In genomic region chr13:92685273-92685672, GRCm38 (mm10) we compare ENCODE assay signal across 14 mouse cellular contexts.
A peak's percentile ranks its signal among the peaks of the same experiment; 100 is the strongest.
DNase-seq lines count a peak whose midpoint lies in the region; ATAC-seq lines count a peak whose summit lies in the region.
"Had no signal": no experiment of that assay in that cellular context is flagged by ENCODE, and none has a peak within 500 bp of the region (broad histone marks: within the 10 kb centered on the region; RNA-seq: fewer than 3 reads in every experiment).

No protein-coding gene starts in this region.

- ATAC-seq in frontal cortex, adult (ENCODE audit: low TSS enrichment) = peak; percentile 75
- ATAC-seq: inflammation-experienced regulatory T-cells, adult 6 months; midbrain, embryonic 15.5 days had no signal

- DNase-seq in frontal cortex, postnatal 14 days (ENCODE audit: low spot score in 2 of 2) = no peak
- DNase-seq in layer of hippocampus, adult 11-12 months (ENCODE audit: low spot score) = peak; percentile 44
- DNase-seq in layer of hippocampus, adult 9-10 months (ENCODE audit: low spot score) = no peak
- peak; percentile 29 for DNase-seq in ovary, adult 18-20 months (ENCODE audit: low spot score)
- DNase-seq in ovary, postnatal 36 days (ENCODE audit: low spot score) = no peak
- peak; percentile 35 for DNase-seq in testis, postnatal 14 days (ENCODE audit: low spot score)
- no peak for DNase-seq in lung, postnatal 14 days
- DNase-seq: cerebellum, adult 11 months; cerebellum, postnatal 14 days; embryo, embryonic 11 days; gastrocnemius, postnatal 36 days had no signal

Comparison
In these comparisons a context has a peak if more than half of its experiments do, and no peak if none do; other contexts are left out.
1. DNase-seq: peak in layer of hippocampus, adult 11-12 months (single experiment), ovary, adult 18-20 months (single experiment) and testis, postnatal 14 days (single experiment); none in frontal cortex, postnatal 14 days (0 of 2), layer of hippocampus, adult 9-10 months (single experiment), ovary, postnatal 36 days (single experiment) and lung, postnatal 14 days (single experiment).